Mouse (Mus musculus) adipocyte (in vitro differentiated cells): ENCODE results near the gene Golt1a.
A peak's percentile ranks its signal among the peaks of the same experiment; 100 is the strongest.

Experiments used
- DNase-seq: peaks from one replicate; pipeline ENCODE4 v3.0.0-alpha.2; 2016; ENCODE audit warnings: low spot score

Golt1a gene

DNA sequence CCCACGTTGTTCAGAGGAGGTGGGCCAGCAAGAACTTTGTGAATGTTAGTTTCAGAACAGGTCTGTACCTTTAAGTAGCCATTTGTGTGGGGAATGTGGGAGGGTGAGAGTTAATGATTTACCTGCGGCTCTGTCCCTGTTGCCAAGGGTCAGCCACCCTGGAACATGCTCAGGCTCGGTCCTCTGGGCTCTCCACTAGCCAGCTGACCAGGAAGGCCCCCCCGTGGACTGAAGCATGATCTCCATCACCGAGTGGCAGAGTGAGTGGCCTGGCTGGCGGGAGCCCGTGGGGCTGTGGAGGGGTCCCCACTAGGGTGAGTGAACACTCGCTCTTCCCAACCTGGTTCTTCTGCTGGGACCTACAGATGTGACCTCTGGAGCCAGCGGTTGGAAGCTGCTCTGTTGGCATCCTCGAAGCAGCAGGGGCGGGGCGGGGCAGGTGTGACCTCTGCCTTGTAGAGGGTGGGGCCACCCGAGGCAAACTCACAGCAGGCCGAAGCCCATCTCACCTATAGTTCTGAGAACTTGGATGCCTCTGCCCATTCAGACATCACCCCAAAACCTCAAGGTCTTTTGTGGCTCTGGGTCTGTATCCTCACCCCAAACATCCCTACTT, at the start of gene Golt1a:
Golt1a (plus strand) TSS at position 149 of the 616 bp plus-strand sequence.
- no peak for DNase-seq

DNA sequence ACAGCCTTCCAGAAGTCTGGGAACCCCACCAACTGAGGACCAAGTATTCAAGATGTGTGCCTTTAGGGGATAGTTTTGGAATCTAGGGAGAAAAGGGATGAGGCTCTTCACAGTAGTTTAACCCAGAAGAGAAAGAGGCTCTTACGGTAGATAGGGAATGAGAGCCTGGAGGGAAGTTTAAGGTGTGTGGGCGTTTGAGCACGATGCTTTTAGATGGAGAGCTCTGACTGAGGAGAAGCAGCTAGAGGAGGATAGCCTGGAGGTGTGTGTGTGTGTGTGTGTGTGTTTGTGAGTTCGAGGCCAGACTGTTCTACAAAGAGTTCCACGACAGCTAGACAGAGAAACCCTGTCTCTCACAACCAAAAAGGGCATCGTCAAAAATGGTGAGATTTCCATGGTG, 47.0 kb upstream of the Golt1a start:
- no peak for DNase-seq

- DNase-seq, result no peak
Observed at GRCm38 (mm10) chr1:133263134-133263533, 46.5 kb upstream of the Golt1a start.

- no peak for DNase-seq
Observed at GRCm38 (mm10) chr1:133264367-133264766, 45.2 kb upstream of the Golt1a start.

DNA sequence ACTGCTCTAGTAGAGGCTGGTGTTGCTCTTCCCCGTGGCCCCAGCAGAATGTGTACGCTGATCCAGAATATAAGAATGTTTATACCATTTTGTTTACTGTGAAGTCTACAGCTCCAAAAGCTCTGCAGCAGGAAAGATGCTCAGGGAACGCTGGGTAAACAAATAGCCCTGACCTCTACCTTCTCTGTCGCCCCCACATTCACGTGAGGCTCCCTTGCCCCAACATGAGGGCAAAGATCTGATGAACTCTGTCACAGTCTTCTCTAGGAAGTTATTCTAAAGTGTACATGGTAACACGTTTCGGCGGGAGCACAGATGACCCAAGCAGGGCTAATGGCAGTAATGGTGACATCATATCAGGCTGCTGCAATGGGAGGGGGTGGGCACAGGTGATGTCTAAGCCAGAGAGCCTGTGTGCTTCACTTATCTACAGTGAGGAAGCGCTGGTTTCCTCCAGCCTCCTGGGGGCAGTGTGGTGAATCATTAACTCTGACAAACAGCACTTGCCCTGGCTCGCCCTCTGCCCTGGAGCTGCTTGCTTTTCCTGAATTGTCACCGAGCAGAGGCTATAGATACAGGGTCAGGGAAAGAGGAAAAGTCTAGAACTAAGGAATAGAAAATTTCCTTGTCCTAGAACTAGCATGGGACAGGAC, 44.4 kb upstream of the Golt1a start:
- DNase-seq, result peak; percentile 61

- no peak for DNase-seq
Observed at GRCm38 (mm10) chr1:133267094-133267493, 42.5 kb upstream of the Golt1a start.

GRCm38 (mm10) chr1:133267813-133268492, 41.6 kb upstream of the Golt1a start:
- no peak for DNase-seq

GRCm38 (mm10) chr1:133268503-133268902, 41.1 kb upstream of the Golt1a start:
- no peak for DNase-seq

DNA sequence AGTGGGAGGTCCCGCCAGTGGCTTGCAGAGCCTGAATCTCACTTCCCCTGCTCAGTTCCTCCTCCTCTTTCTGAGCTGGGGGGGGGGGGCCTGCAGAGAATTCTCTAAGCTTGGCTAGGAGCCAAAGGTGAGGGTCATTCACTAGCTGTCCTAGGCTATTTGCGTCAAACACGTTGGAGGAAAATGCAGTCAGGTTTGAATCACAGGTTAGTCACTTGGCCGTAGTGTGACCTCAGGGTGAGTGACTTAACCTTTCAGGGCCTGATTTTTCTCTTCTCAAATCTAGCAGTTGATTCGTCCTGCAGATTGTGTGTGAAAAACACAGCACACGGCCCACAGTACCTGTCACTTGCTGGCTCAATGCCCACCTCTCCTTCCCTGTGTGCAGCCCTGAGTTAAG, 39.3 kb upstream of the Golt1a start:
- no peak for DNase-seq

DNA sequence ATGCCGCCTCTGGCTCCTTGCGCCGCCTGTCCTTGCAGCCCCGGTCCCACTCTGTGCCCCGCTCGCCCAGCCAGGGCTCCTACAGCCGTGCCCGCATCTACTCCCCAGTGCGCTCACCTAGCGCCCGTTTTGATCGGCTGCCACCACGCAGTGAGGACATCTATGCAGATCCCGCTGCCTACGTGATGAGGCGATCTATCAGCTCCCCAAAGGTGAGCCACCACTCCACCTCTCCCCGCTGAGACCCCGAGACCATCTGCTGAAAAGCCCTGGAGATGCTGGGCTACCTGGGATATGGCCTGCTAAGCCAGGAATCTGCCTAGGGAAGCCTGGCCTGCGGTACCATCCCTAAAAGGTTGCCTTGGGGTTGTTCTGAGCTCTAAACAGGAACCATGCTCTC, 35.4 kb upstream of the Golt1a start:
- DNase-seq, result no peak

DNA sequence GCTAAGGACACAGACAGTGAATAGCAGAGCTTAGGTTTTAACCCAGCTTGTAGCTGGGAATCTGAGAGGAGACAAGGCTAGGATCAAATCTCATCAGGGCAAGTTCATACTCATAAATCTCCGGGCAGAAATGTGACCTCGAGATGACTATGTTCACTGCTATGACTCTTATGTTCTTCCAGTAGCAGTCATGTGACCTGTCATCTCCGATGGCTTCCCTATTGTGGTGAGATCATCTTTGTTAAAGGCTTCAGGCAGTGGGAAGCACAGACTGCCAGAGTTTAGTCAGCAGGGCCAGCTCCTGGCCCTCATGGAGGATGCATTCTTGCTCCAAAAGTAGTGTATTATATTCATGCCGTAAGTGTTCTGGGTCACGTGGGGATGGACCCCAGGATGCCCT, 32.6 kb upstream of the Golt1a start:
- DNase-seq, result peak; percentile 47

DNA sequence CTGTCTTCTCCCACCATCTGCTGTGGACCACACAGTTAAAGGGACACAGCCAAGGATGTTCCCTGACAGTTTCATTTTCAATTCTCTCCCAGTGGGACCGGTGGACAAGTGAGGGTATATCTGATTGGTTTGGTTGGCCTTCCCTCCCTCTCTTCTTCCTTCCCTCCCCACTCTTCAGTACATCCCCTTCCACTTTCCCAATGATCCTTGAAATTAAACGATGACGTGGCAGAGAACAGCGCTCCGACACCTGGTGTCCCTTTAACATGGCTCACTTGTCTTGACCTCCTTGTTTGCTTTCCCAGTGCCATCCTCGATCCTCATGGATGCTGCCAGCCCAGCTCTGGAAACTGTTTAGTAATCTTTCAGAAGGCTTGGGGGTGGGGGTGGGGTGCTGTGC, 31.1 kb upstream of the Golt1a start:
- no peak for DNase-seq

GRCm38 (mm10) chr1:133278946-133279631, 30.5 kb upstream of the Golt1a start:
- no peak for DNase-seq

DNA sequence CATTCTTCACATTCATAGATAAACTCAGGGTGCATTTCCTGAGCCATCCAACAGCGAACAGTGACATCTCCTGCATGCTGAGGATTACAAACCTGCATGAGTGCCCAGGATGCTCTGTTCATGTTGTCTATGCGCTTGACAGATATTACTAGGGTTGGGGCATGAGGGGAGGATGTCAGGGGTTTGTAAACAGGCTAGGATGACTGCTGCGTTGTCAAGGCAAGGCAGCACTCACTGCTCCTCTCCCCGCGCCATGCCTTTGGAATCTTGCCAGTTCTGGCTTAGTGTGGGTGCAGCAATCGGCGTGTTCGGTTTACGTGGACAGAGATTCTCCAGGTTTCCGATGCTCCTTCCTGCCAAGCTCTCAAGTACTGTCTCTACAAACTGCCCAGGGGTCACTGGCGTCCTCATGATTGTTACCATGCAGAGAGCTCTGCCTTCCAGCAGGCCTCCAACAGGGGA, 29.9 kb upstream of the Golt1a start:
- no peak for DNase-seq

GRCm38 (mm10) chr1:133280537-133280936, 29.1 kb upstream of the Golt1a start:
- no peak for DNase-seq

DNA sequence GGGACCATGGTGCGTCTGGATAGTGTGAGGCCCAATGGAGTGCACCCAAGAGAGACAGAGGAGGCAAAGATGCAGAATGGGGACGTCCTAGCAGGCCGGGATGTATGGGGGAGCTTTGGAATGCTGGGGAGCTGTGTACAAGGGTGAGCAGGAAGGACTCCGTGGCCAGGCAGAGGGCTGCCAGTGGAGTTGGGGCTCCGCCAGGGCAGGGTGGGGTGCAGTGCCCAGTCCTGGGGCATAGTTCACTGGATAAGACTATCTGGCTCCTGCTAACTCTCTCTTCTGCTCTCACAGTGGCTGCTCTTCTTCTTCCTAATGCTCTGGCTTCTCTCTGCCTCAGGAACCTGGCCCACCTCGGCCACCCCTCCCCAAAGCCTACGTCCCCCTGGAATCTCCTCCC, 23.7 kb upstream of the Golt1a start:
- peak; percentile 25 for DNase-seq

- no peak for DNase-seq
Observed at GRCm38 (mm10) chr1:133287051-133287450, 22.5 kb upstream of the Golt1a start.

DNA sequence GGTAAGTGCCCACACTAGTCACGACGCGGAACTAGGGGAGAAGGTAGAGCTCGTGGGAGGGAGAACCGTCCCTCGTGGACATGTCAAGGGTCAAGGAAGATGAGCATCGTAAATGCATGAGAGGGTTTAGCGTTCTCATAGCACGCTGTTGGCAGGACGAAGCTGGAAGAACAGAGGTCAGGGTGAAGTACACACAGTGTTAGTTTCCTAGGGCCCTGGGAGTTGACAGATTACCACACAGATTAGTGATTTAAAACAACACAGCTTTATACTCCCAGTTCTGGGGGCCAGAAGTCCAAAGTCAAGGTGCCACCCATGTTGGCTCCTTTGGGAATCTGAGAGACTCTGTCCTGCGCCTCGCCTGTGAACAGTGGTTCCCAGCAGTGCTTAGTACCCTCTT, 21.7 kb upstream of the Golt1a start:
- no peak for DNase-seq

DNA sequence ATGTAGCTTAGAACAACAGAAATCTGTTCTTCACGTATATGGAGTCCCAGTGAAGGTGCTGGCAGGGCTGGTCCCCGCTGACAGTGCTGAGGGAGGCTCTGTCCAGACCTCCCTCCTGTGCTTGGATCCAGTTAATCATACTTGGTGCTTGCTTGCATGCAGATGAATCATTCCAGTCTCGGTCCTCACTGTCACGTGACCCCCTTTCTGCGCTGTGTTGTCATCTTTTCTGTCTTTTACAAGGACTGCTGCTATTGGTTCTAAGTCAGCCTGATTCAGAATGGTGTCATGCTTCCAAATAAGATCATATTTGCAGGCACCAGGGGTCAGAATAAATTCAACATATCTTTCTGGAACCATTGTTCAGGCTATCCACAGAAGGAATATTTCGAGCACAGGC, 17.7 kb upstream of the Golt1a start:
- no peak for DNase-seq

DNA sequence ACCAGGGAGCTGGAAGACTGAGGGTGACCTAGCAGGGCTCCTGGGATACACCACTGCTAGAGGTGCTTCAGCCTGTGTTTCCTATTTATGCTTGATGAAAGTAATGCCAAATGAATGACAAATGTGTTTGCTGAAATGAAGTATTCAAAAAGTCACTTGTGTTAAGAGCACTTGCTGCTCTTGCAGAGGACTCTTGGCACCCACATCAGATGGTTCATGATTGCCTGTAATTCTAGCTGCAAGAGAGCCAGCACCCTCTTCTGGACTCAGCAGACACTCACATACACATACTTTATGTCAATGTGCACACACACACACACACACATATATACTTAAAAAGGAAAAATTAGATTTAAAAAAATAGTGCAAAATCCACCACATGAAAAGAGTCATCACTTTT, 17.0 kb upstream of the Golt1a start:
- peak; percentile 34 for DNase-seq

GRCm38 (mm10) chr1:133296376-133296775, 13.2 kb upstream of the Golt1a start:
- peak; percentile 79 for DNase-seq

- no peak for DNase-seq
Observed at GRCm38 (mm10) chr1:133298816-133299215, 10.8 kb upstream of the Golt1a start.

- peak; percentile 81 for DNase-seq
Observed at GRCm38 (mm10) chr1:133302540-133302939, 7.1 kb upstream of the Golt1a start.
